Mouse (Mus musculus) liver, embryonic 13.5 days (tissue): ENCODE data around the gene Tnip3. TPM values are rescaled to one million over a fixed set of nuclear protein-coding genes. Genes with fewer than 3 reads are reported as not detected.

Source experiments
- ATAC-seq: fragments of 200-750 bp; cut with Nextera tagmentation; 2 replicates; pipeline ENCODE4 v1.8.0; 2017; ENCODE audit warnings: low read depth, mild to moderate bottlenecking, moderate number of reproducible peaks, moderate library complexity
- DNase-seq: peaks from one replicate; pipeline ENCODE4 v3.0.0; 2022
- H3K27ac ChIP-seq: fragments of 300-500 bp; sonication (generic); 2 replicates; pipeline ENCODE4 v1.5.1; 2015; ENCODE audit warnings: moderate library complexity, mild to moderate bottlenecking, inconsistent platforms
- H3K27me3 ChIP-seq: fragments of 300-500 bp; sonication (generic); 2 replicates; pipeline ENCODE4 v1.6.1; 2015; ENCODE audit warnings: mild to moderate bottlenecking, inconsistent platforms
- H3K36me3 ChIP-seq: fragments of 300-500 bp; sonication (generic); 2 replicates; pipeline ENCODE4 v1.6.1; 2015; ENCODE audit warnings: mild to moderate bottlenecking, inconsistent platforms
- H3K4me1 ChIP-seq: fragments of 300-500 bp; sonication (generic); replicated peaks from 2 replicates; pipeline ENCODE4 v1.6.1; 2015; ENCODE audit warnings: inconsistent platforms
- H3K4me2 ChIP-seq: fragments of 300-500 bp; sonication (generic); 2 replicates; pipeline ENCODE4 v1.6.1; 2015; ENCODE audit warnings: inconsistent platforms, mild to moderate bottlenecking, moderate library complexity
- H3K4me3 ChIP-seq: fragments of 300-500 bp; sonication (generic); replicated peaks from 2 replicates; pipeline ENCODE4 v1.5.1; 2015; ENCODE audit warnings: mild to moderate bottlenecking, inconsistent platforms
- H3K9ac ChIP-seq: fragments of 300-500 bp; sonication (generic); 2 replicates; pipeline ENCODE4 v1.6.1; 2015; ENCODE audit warnings: mild to moderate bottlenecking, inconsistent platforms
- H3K9me3 ChIP-seq: fragments of 300-500 bp; sonication (generic); replicated peaks from 2 replicates; pipeline ENCODE4 v1.6.1; 2016; ENCODE audit warnings: inconsistent platforms
- WGBS: fragments of 180-500 bp; shearing (Covaris S2); methylation state at CpG from one replicate; pipeline ENCODE4 v1.1.7; 2015; ENCODE audit not compliant: insufficient replicate concordance; 5-methylcytosine and 5-hydroxymethylcytosine counted together
- polyA plus RNA-seq: library from polyadenylated mRNA; unstranded; fragments of >200 nt; fragmentation: Nextera tagmentation; extraction: Ambion mirVana; gene quantifications from 2 replicates; pipeline ENCODE4 v1.2.1, GENCODE M21; 2015

Tnip3 gene
- polyA plus RNA-seq, 1 experiment from 2014 or later = 0.14 TPM

- H3K9ac ChIP-seq = no peak overlapping the region
- DNase-seq (no peak), ATAC-seq (no peak)
- no peaks in the 10 kb centered on the region for H3K9me3 ChIP-seq
- no peak overlapping the region for H3K4me2 ChIP-seq
- no peaks in the 10 kb centered on the region for H3K27me3 ChIP-seq
- H3K27ac ChIP-seq = no peak overlapping the region
- H3K4me1 ChIP-seq = no peaks in the 10 kb centered on the region
- H3K36me3 ChIP-seq = no peaks in the 10 kb centered on the region
- no peak overlapping the region for H3K4me3 ChIP-seq
Measured at GRCm38 (mm10) chr6:65613924-65614585, 88.9 kb downstream of the Tnip3 start.

- Histone ChIP-seq H3K27ac (no peak overlapping the region), H3K9ac (no peak overlapping the region), H3K4me1 (no peaks in the 10 kb centered on the region), H3K9me3 (no peaks in the 10 kb centered on the region), H3K4me2 (no peak overlapping the region), H3K36me3 (no peaks in the 10 kb centered on the region), H3K27me3 (no peaks in the 10 kb centered on the region), H3K4me3 (no peak overlapping the region)
- DNase-seq (no peak), ATAC-seq (no peak)
- 46% methylated on average over 4 of the region's 4 CpGs for WGBS
Measured at GRCm38 (mm10) chr6:65615641-65616040, 90.5 kb downstream of the Tnip3 start.

- ATAC-seq = no peak
- no peak overlapping the region for H3K9ac ChIP-seq
- no peaks in the 10 kb centered on the region for H3K4me1 ChIP-seq
Measured at GRCm38 (mm10) chr6:65621260-65621659, 96.1 kb downstream of the Tnip3 start.

GRCm38 (mm10) chr6:65623016-65623715 lies 98.1 kb downstream of the Tnip3 start:
- DNase-seq = no peak
- H3K9ac ChIP-seq = no peak overlapping the region

More at GRCm38 (mm10) chr6:65621260-65621659, 96.1 kb downstream of the Tnip3 start:
- no peak for DNase-seq
- Histone ChIP-seq H3K36me3 (no peaks in the 10 kb centered on the region), H3K27me3 (no peaks in the 10 kb centered on the region), H3K9me3 (no peaks in the 10 kb centered on the region), H3K4me2 (no peak overlapping the region), H3K27ac (no peak overlapping the region), H3K4me3 (no peak overlapping the region)

GRCm38 (mm10) chr6:65630578-65630977 lies 105.5 kb downstream of the Tnip3 start:
- Histone ChIP-seq H3K27me3 (no peaks in the 10 kb centered on the region), H3K9ac (no peak overlapping the region), H3K4me1 (no peaks in the 10 kb centered on the region), H3K4me2 (no peak overlapping the region), H3K27ac (no peak overlapping the region), H3K9me3 (no peaks in the 10 kb centered on the region), H3K36me3 (no peaks in the 10 kb centered on the region), H3K4me3 (no peak overlapping the region)
- WGBS = 70% methylated on average over 2 of the region's 2 CpGs
- ATAC-seq (no peak), DNase-seq (no peak)

More at GRCm38 (mm10) chr6:65623016-65623715, 98.1 kb downstream of the Tnip3 start:
- Histone ChIP-seq H3K9me3 (no peaks in the 10 kb centered on the region), H3K27ac (no peak overlapping the region), H3K4me3 (no peak overlapping the region), H3K27me3 (no peaks in the 10 kb centered on the region), H3K4me1 (no peaks in the 10 kb centered on the region), H3K4me2 (no peak overlapping the region), H3K36me3 (no peaks in the 10 kb centered on the region)
- no peak for ATAC-seq
- 63% methylated on average over 3 of the region's 3 CpGs for WGBS

DNA sequence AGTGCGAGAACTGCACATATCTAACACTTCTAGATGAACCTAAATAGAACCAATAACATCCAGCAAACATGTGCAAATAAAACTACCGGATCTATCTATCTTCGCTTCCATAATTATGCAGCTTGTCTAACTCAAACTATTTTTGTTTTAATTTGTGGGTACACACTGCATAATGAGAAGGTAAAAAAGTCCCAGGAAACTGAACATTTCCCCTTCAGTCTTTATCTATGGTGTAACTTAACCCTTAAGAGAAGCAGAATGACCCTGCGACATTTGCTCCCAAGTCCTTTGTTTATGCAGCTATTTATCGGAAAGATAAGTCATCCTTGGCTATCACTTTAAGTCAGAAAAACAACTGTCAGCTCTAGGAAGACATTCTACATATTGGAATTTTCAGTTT lies 107.1 kb downstream of the Tnip3 start:
- Histone ChIP-seq H3K4me1 (no peaks in the 10 kb centered on the region), H3K9me3 (no peaks in the 10 kb centered on the region), H3K4me2 (no peak overlapping the region), H3K27me3 (no peaks in the 10 kb centered on the region), H3K9ac (no peak overlapping the region), H3K4me3 (no peak overlapping the region), H3K36me3 (no peaks in the 10 kb centered on the region), H3K27ac (no peak overlapping the region)
- ATAC-seq (no peak), DNase-seq (no peak)
- 64% methylated on average over 5 of the region's 5 CpGs for WGBS

GRCm38 (mm10) chr6:65642431-65642830 lies 117.3 kb downstream of the Tnip3 start:
- ATAC-seq = no peak
- Histone ChIP-seq H3K36me3 (no peaks in the 10 kb centered on the region), H3K4me1 (no peaks in the 10 kb centered on the region), H3K4me2 (no peak overlapping the region), H3K27me3 (no peaks in the 10 kb centered on the region), H3K9me3 (no peaks in the 10 kb centered on the region), H3K27ac (no peak overlapping the region), H3K4me3 (no peak overlapping the region), H3K9ac (no peak overlapping the region)
- no peak for DNase-seq

DNA sequence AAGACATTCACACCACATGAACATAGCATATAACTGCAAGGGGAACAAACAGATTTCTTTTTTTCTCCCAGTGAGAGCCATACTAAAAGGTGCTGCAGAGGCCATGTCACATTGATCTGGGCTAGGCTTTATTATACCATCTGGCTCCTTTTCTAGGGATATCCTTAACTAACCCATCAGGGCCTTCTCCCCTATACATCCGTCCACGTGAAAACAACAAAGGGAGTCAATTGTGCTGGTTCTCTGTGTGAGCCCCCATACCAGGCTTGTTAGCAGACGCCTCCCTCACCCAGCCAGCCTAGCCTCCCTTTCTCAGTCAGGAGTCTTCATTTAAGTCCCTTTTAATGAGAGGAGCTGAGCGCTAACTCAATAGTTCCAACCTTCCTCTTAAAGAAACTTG lies 119.0 kb downstream of the Tnip3 start:
- 68% methylated on average over 4 of the region's 4 CpGs for WGBS
- H3K27ac ChIP-seq = no peak overlapping the region
- H3K4me1 ChIP-seq = no peaks in the 10 kb centered on the region
- H3K9ac ChIP-seq = no peak overlapping the region
- ATAC-seq (no peak), DNase-seq (no peak)
- H3K36me3 ChIP-seq = no peaks in the 10 kb centered on the region
- no peaks in the 10 kb centered on the region for H3K9me3 ChIP-seq
- H3K27me3 ChIP-seq = no peaks in the 10 kb centered on the region
- no peak overlapping the region for H3K4me3 ChIP-seq
- no peak overlapping the region for H3K4me2 ChIP-seq

DNA sequence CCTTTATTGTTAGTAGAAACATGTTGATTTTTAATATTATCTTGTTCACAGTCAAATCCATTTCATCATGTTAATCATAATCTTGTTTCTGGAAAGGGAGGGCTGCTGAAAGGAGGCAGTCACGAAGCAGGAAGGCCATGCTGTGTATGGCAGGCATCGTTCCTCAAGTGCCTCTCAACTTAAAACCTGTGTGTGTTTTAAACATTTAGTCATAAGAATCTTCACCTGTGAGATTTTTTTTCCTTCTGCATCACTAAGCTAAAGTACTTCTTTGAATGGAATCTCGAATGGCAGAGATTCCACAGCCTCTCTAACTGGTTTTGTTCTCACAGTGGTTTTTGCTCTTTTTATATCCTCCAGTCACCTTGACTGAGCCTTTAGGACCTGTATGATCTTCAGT lies 121.3 kb downstream of the Tnip3 start:
- H3K27ac ChIP-seq = no peak overlapping the region
- H3K9ac ChIP-seq = no peak overlapping the region
- no peak for ATAC-seq
- H3K36me3 ChIP-seq = no peaks in the 10 kb centered on the region
- H3K4me2 ChIP-seq = no peak overlapping the region
- DNase-seq = no peak
- H3K9me3 ChIP-seq = no peaks in the 10 kb centered on the region
- H3K4me1 ChIP-seq = no peaks in the 10 kb centered on the region
- no peaks in the 10 kb centered on the region for H3K27me3 ChIP-seq
- WGBS = 51% methylated on average over 3 of the region's 3 CpGs
- H3K4me3 ChIP-seq = no peak overlapping the region

DNA sequence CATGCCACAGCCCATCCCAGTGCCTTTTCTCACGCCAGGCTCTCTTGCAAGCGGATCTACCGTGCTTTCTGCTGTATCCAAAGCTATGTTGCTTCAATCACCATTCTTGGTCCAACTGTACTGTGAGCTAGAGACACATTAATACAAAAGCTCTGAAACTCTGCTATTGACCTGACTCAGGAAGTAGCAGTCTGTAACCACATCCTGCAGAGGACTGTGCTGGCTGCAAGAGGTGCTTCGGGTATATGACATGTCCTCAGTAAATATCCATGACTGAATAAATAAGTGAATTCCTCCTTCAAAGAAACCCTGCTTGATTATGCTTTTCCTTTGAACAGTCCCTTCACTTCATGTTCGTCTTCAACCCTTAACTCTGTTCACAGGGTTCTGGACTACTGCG lies 122.6 kb downstream of the Tnip3 start:
- 39% methylated on average over 6 of the region's 6 CpGs for WGBS
- DNase-seq = no peak
- no peak overlapping the region for H3K4me2 ChIP-seq

DNA sequence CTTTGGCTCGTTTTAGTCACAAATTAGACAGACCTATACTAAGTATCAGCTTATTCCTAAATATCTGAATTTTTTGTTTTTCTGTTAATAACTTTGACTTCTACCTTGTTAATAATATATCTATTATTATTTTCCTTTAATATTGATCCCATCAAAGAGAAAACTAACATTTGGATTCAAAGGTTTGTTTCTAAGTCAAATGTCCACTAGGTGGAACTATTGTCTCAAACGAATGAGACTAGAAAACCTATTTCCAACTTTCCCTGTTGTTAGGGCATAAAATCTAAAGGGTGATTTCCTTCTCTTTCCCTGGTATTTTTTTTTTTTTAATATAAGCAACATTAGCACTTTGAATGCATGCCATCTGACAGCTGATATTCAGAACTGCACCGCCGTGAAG lies 126.3 kb downstream of the Tnip3 start:
- H3K4me2 ChIP-seq = no peak overlapping the region
- no peak overlapping the region for H3K4me3 ChIP-seq
- 41% methylated on average over 4 of the region's 4 CpGs for WGBS
- no peaks in the 10 kb centered on the region for H3K27me3 ChIP-seq
- DNase-seq = no peak
- no peak overlapping the region for H3K9ac ChIP-seq
- H3K9me3 ChIP-seq = no peaks in the 10 kb centered on the region
- no peaks in the 10 kb centered on the region for H3K36me3 ChIP-seq
- no peak for ATAC-seq
- H3K27ac ChIP-seq = no peak overlapping the region
- H3K4me1 ChIP-seq = no peaks in the 10 kb centered on the region

More for the DNA sequence above, 122.6 kb downstream of the Tnip3 start:
- H3K27me3 ChIP-seq = no peaks in the 10 kb centered on the region
- H3K4me3 ChIP-seq = no peak overlapping the region
- ATAC-seq = no peak
- H3K9me3 ChIP-seq = no peaks in the 10 kb centered on the region
- H3K36me3 ChIP-seq = no peaks in the 10 kb centered on the region
- no peak overlapping the region for H3K9ac ChIP-seq
- H3K4me1 ChIP-seq = no peaks in the 10 kb centered on the region
- H3K27ac ChIP-seq = no peak overlapping the region

- no peak for ATAC-seq
- no peak overlapping the region for H3K9ac ChIP-seq
- no peaks in the 10 kb centered on the region for H3K9me3 ChIP-seq
- no peak overlapping the region for H3K4me3 ChIP-seq
- no peaks in the 10 kb centered on the region for H3K27me3 ChIP-seq
- H3K4me1 ChIP-seq = no peaks in the 10 kb centered on the region
- DNase-seq = no peak
- H3K36me3 ChIP-seq = no peaks in the 10 kb centered on the region
- WGBS = 40% methylated on average over 4 of the region's 4 CpGs
- H3K4me2 ChIP-seq = no peak overlapping the region
- no peak overlapping the region for H3K27ac ChIP-seq
Measured at GRCm38 (mm10) chr6:65661272-65661671, 136.2 kb downstream of the Tnip3 start.
